Mouse (Mus musculus): ENCODE results near the gene Nck1. TPM values are rescaled to one million over a fixed set of nuclear protein-coding genes. Genes with fewer than 3 reads are reported as not detected.
A peak's percentile ranks its signal among the peaks of the same experiment; 100 is the strongest.

The Nck1 gene
- polyA plus RNA-seq, 1 experiment from 2014 or later, result 46.5 TPM

DNA sequence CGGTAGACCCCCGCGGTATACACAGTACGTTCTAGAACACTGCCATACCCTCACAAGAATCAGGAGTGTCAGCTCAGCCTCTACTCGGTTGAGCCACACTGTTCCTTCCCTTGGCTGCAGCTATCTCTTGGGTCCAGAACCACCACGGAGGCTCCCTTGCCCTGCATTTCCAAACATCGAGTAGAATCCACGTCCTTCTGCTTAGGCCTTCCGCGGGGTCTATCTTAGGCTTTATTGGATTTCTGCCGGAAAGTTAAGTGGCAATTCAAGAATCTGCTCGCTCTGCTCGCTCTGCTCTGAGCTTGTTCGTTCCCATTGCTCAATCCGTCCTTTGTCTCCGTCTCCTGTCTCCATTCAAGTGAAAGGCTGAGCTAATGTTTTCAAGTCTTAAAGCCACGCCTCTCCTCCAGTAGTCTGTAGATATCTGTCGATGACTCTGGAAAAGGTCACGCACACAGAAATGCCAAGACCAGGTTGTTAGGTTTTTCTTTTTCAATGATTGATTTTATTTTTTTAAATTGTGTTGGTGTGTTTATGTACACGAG lies 34.3 kb upstream of the Nck1 start:
- Histone ChIP-seq H3K27ac (ENCODE audit: low read depth, low read length) (no peak overlapping the region), H3K4me3 (ENCODE audit: low read depth, low read length) (peak overlapping the region; percentile 16; the same call in 1 of the 2 replicates), H3K27me3 (replicated peaks; ENCODE audit: control insufficient read depth, insufficient read depth, low read length) (no peaks in the 10 kb centered on the region), H3K4me1 (replicated peaks; ENCODE audit: control insufficient read depth, insufficient read depth, low read length) (peaks cover 8% of the 10 kb centered on the region; the same call in 1 of the 2 replicates), H3K9ac (ENCODE audit: low read depth, low read length) (0 out of 2 replicates have a peak overlapping the region, but pooled peaks have one; percentile 22), H3K9me3 (ENCODE audit: control insufficient read depth) (no peaks in the 10 kb centered on the region), H3K36me3 (ENCODE audit: control insufficient read depth, insufficient read depth) (no peaks in the 10 kb centered on the region), H3K4me2 (replicated peaks; ENCODE audit: low read depth) (peak overlapping the region; percentile 57)
- peak; percentile 66 for ATAC-seq
- WGBS, result 49% methylated on average over 20 of the region's 20 CpGs
- TF ChIP-seq CTCF (IDR thresholded peaks at IDR 0.05; ENCODE audit: low read depth), result no peak

DNA sequence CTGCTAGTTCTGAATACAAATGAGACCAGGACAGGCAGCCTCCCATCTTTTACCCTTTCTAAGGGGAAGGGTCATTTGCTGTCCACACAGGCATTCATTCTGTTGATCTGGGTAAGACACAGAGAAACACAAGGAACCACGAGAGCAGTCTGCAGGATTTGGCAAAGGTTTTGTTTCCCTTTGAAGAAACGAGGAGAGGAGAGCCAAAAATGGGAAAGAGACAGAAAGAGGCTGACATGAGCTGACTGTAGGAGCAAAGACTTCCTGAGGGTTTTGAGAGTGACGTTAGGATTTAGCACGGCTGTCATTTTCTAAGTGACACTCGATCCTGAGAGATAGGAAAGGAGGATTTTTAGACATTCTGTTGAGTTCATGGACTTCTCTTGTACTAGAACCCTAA lies 28.0 kb upstream of the Nck1 start:
- Histone ChIP-seq H3K27me3 (replicated peaks; ENCODE audit: control insufficient read depth, insufficient read depth, low read length) (no peaks in the 10 kb centered on the region), H3K9me3 (ENCODE audit: control insufficient read depth) (no peaks in the 10 kb centered on the region), H3K36me3 (ENCODE audit: control insufficient read depth, insufficient read depth) (no peaks in the 10 kb centered on the region), H3K4me3 (ENCODE audit: low read depth, low read length) (no peak overlapping the region), H3K4me1 (replicated peaks; ENCODE audit: control insufficient read depth, insufficient read depth, low read length) (no peaks in the 10 kb centered on the region), H3K27ac (ENCODE audit: low read depth, low read length) (no peak overlapping the region), H3K9ac (ENCODE audit: low read depth, low read length) (no peak overlapping the region), H3K4me2 (replicated peaks; ENCODE audit: low read depth) (no peak overlapping the region)
- ATAC-seq, result no peak
- 51% methylated on average over 5 of the region's 5 CpGs for WGBS
- no peak for TF ChIP-seq CTCF (IDR thresholded peaks at IDR 0.05; ENCODE audit: low read depth)

DNA sequence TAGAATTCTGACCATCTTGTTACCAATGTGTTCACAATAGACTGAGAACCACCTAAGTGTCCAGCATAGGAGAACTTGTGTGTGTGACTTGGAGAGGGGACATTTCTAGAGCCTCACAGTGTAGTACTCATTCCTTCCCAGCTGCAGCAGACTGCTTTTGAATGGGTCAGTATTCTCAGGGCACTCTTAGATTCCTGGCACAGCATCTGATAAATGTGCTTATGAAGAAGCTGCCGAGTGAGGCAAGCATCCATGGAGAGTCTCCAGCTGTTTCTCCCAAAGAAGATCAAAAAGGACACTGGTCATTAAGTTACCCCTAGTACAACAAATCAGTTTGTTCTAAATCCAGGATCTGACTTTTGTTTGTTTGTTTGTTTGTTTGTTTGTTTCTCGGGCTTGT lies 27.4 kb upstream of the Nck1 start:
- 67% methylated on average over 2 of the region's 2 CpGs for WGBS
- Histone ChIP-seq H3K9me3 (ENCODE audit: control insufficient read depth) (no peaks in the 10 kb centered on the region), H3K9ac (ENCODE audit: low read depth, low read length) (no peak overlapping the region), H3K27me3 (replicated peaks; ENCODE audit: control insufficient read depth, insufficient read depth, low read length) (no peaks in the 10 kb centered on the region), H3K4me1 (replicated peaks; ENCODE audit: control insufficient read depth, insufficient read depth, low read length) (no peaks in the 10 kb centered on the region), H3K4me3 (ENCODE audit: low read depth, low read length) (no peak overlapping the region), H3K27ac (ENCODE audit: low read depth, low read length) (no peak overlapping the region), H3K4me2 (replicated peaks; ENCODE audit: low read depth) (no peak overlapping the region), H3K36me3 (ENCODE audit: control insufficient read depth, insufficient read depth) (no peaks in the 10 kb centered on the region)
- ATAC-seq, result no peak
- TF ChIP-seq CTCF (IDR thresholded peaks at IDR 0.05; ENCODE audit: low read depth), result no peak

DNA sequence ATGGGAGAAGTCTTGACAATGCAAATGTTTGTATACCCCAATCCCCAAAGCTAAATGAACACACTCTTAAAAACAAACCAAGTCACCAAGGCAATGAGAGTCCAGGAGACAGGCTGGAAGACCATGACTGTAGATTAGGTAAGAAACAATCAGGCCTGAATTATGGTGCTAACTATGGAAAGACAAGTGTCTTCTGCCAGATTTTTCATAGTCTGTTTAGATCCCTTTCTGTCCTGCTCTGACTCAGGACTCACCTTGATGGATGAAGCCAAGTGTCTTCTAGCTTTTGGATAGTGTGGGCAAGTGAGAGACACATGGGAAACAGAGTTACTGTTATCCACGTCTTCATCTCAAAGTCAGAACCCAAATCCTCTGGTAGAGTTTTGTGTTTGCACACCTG lies 25.6 kb upstream of the Nck1 start:
- Histone ChIP-seq H3K4me3 (ENCODE audit: low read depth, low read length) (no peak overlapping the region), H3K4me2 (replicated peaks; ENCODE audit: low read depth) (peak overlapping the region; percentile 99; the same call in 1 of the 2 replicates), H3K27ac (ENCODE audit: low read depth, low read length) (no peak overlapping the region), H3K9me3 (ENCODE audit: control insufficient read depth) (no peaks in the 10 kb centered on the region), H3K27me3 (replicated peaks; ENCODE audit: control insufficient read depth, insufficient read depth, low read length) (no peaks in the 10 kb centered on the region), H3K9ac (ENCODE audit: low read depth, low read length) (no peak overlapping the region), H3K36me3 (ENCODE audit: control insufficient read depth, insufficient read depth) (no peaks in the 10 kb centered on the region), H3K4me1 (replicated peaks; ENCODE audit: control insufficient read depth, insufficient read depth, low read length) (no peaks in the 10 kb centered on the region)
- TF ChIP-seq CTCF (IDR thresholded peaks at IDR 0.05; ENCODE audit: low read depth), result no peak
- 73% methylated on average over 1 of the region's 1 CpGs for WGBS
- ATAC-seq, result no peak

DNA sequence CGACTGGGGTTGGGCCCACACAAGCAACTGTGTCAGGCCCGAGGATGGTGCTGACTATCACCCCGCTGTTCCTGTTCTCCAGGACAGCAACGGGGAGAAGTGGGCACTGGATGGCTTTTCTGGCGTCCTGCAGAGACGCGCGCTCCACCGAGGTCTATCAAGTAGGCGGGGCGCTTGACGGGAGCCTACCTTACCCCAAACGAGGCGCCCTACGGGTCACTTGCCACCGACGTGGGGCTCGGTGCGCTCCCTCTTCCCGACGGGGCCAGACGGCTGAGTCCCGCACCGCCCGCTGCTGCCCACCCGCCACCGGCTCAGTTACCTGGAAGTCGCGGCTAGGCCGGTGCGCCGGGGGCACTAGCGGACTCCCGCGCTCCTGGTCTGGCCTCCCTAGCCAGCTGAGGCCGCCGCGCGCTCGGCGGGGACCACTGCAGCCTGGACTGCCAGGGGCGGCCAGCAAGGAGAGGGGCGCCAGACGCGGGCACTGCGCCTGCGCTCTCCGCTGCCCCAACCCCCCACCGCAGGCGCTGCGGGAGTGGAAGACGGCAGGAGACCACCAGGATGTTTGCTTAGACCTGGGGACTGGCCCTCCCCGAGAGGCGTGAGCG lies 24.8 kb upstream of the Nck1 start, which contains the start of gene Slc35g2:
Slc35g2 (minus strand) TSS at position 465 of the 608 bp plus-strand sequence.
- Histone ChIP-seq H3K27me3 (replicated peaks; ENCODE audit: control insufficient read depth, insufficient read depth, low read length) (no peaks in the 10 kb centered on the region), H3K9me3 (ENCODE audit: control insufficient read depth) (no peaks in the 10 kb centered on the region), H3K27ac (ENCODE audit: low read depth, low read length) (no peak within 1 kb of the TSS), H3K4me2 (replicated peaks; ENCODE audit: low read depth) (peak within 1 kb of the TSS; percentile 99), H3K4me3 (ENCODE audit: low read depth, low read length) (peak within 1 kb of the TSS; percentile 69), H3K36me3 (ENCODE audit: control insufficient read depth, insufficient read depth) (no peaks in the 10 kb centered on the region), H3K9ac (ENCODE audit: low read depth, low read length) (peak within 1 kb of the TSS; percentile 57), H3K4me1 (replicated peaks; ENCODE audit: control insufficient read depth, insufficient read depth, low read length) (no peaks in the 10 kb centered on the region)
- under 1% methylated on average over 55 of the region's 55 CpGs for WGBS
- TF ChIP-seq CTCF (IDR thresholded peaks at IDR 0.05; ENCODE audit: low read depth), result no peak; the same call in 1 of the 2 replicates
- ATAC-seq, result no peak; the same call in 1 of the 2 replicates

DNA sequence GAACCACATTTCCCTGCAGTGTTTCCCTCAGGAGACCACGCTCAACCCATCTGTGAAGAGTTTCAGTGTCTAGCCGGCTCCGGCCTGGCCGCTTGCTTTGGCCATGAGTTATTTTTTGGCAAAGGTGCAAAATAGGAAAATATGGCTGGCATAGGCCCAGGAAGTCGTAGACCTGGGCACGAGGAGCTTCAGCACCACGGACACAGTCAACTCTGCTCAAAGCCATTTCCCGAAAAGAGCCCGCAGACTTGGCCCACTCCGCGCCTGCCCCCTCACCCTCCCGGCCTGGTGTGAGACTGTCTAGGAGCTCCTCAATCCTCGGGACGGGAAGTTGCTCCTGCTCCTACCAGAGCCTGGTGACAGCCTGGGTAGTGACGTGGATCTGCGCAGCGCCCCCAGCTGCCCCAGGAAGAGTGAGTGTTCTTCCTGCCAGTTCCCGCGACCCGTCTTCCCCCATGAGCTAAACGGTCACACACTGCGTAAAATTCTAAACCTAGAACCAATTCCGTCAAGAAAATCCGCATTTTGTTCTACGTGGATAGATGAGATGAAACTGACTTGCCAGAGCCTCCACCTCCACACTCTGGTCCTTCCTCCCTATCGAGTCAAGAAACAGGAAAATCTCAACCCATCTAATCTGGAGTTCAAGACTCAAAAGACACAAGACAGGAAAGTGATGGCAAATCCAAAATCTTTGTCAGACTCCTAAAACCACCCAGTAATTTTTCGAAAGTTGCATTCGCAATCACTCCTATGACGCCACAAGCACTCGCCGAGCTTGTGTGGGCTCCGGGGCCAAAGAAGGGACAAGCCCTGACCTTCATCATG lies 24.1 kb upstream of the Nck1 start:
- H3K4me1 ChIP-seq (replicated peaks; ENCODE audit: control insufficient read depth, insufficient read depth, low read length), result no peaks in the 10 kb centered on the region
- no peaks in the 10 kb centered on the region for H3K27me3 ChIP-seq (replicated peaks; ENCODE audit: control insufficient read depth, insufficient read depth, low read length)
- TF ChIP-seq CTCF (IDR thresholded peaks at IDR 0.05; ENCODE audit: low read depth), result peak; percentile 53
- no peak overlapping the region for H3K27ac ChIP-seq (ENCODE audit: low read depth, low read length)
- H3K4me3 ChIP-seq (ENCODE audit: low read depth, low read length), result peak overlapping the region; percentile 69
- no peaks in the 10 kb centered on the region for H3K9me3 ChIP-seq (ENCODE audit: control insufficient read depth)
- 12% methylated on average over 32 of the region's 32 CpGs for WGBS
- no peaks in the 10 kb centered on the region for H3K36me3 ChIP-seq (ENCODE audit: control insufficient read depth, insufficient read depth)
- H3K4me2 ChIP-seq (replicated peaks; ENCODE audit: low read depth), result peak overlapping the region; percentile 99
- peak; percentile 43; the same call in 1 of the 2 replicates for ATAC-seq
- peak overlapping the region; percentile 57 for H3K9ac ChIP-seq (ENCODE audit: low read depth, low read length)
